Mouse (Mus musculus) liver, adult (tissue): Measurements from ENCODE around the gene Capza2.

Source experiments
- GATA4 ChIP-seq: IDR thresholded peaks from 2 replicates; pipeline ENCODE4 v1.6.1; 2014; ENCODE audit warnings: mild to moderate bottlenecking, low read length; ENCODE audit not compliant: insufficient replicate concordance

Capza2 gene

GRCm38 (mm10) chr6:17635615-17636284 lies at the start of gene Capza2:
Gene Capza2, plus strand, starts transcription at chr6:17636234.
- no peak for TF ChIP-seq GATA4

- no peak for TF ChIP-seq GATA4
Observed at GRCm38 (mm10) chr6:17589049-17589952, 46.7 kb upstream of the Capza2 start.

- TF ChIP-seq GATA4 = no peak
Observed at GRCm38 (mm10) chr6:17589953-17590627, 45.9 kb upstream of the Capza2 start.

GRCm38 (mm10) chr6:17593971-17594370 lies 42.1 kb upstream of the Capza2 start:
- TF ChIP-seq GATA4 = no peak

GRCm38 (mm10) chr6:17595712-17596462 lies 40.1 kb upstream of the Capza2 start:
- no peak for TF ChIP-seq GATA4

GRCm38 (mm10) chr6:17599373-17599772 lies 36.7 kb upstream of the Capza2 start:
- TF ChIP-seq GATA4 = no peak

- no peak for TF ChIP-seq GATA4
Observed at GRCm38 (mm10) chr6:17601526-17601925, 34.5 kb upstream of the Capza2 start.

GRCm38 (mm10) chr6:17606915-17607314 lies 29.1 kb upstream of the Capza2 start:
- no peak for TF ChIP-seq GATA4

- no peak for TF ChIP-seq GATA4
Observed at GRCm38 (mm10) chr6:17611352-17612010, 24.6 kb upstream of the Capza2 start.

GRCm38 (mm10) chr6:17612652-17613051 lies 23.4 kb upstream of the Capza2 start:
- no peak for TF ChIP-seq GATA4

GRCm38 (mm10) chr6:17620823-17621222 lies 15.2 kb upstream of the Capza2 start:
- TF ChIP-seq GATA4 = no peak

GRCm38 (mm10) chr6:17621436-17621835 lies 14.6 kb upstream of the Capza2 start:
- no peak for TF ChIP-seq GATA4

GRCm38 (mm10) chr6:17628701-17629455 lies 7.2 kb upstream of the Capza2 start:
- TF ChIP-seq GATA4 = no peak

- no peak for TF ChIP-seq GATA4
Observed at GRCm38 (mm10) chr6:17629756-17630155, 6.3 kb upstream of the Capza2 start.
